Mouse (Mus musculus): ENCODE measurements around the gene Iqsec1. TPM values are rescaled to one million over a fixed set of nuclear protein-coding genes. Genes with fewer than 3 reads are reported as not detected.

Gene Iqsec1
- polyA plus RNA-seq, 1 experiment from 2014 or later = 28.6 TPM

GRCm38 (mm10) chr6:90712063-90712462 is 276.4 kb downstream of the Iqsec1 start:
- ATAC-seq (ENCODE audit: insufficient number of reproducible peaks, insufficient read depth, low FRiP score, low read depth) = no peak
- Histone ChIP-seq H3K4me2 (ENCODE audit: low read length) (no peak overlapping the region), H3K4me3 (ENCODE audit: control insufficient read depth in 1 of 2, insufficient read depth in 1 of 2, low read depth in 1 of 2, low read length in 2 of 2) (no peak overlapping the region), H3K27me3 (ENCODE audit: control insufficient read depth, insufficient read depth, low read length) (no peaks in the 10 kb centered on the region), H3K36me3 (ENCODE audit: control insufficient read depth, insufficient read depth, low read length) (peaks cover 7% of the 10 kb centered on the region; the same call in 1 of the 2 replicates), H3K27ac (replicated peaks in 1 of 2; ENCODE audit: control insufficient read depth in 1 of 2, insufficient read depth in 1 of 2, low read depth in 2 of 2, low read length in 2 of 2) (0 out of 4 replicates have a peak overlapping the region, but pooled peaks of 1 of the 2 experiments have one; percentile 33), H3K9ac (ENCODE audit: low read length) (0 out of 2 replicates have a peak overlapping the region, but pooled peaks have one; percentile 0), H3K9me3 (ENCODE audit: control insufficient read depth, low read length) (no peaks in the 10 kb centered on the region), H3K4me1 (ENCODE audit: control insufficient read depth in 2 of 2, insufficient read depth in 2 of 2, low read length in 2 of 2) (peaks cover 67 to 95% of the 10 kb centered on the region in 2 experiments)
- 66% methylated on average over 3 of the region's 3 CpGs for WGBS

- H3K36me3 ChIP-seq (ENCODE audit: control insufficient read depth, insufficient read depth, low read length) = peaks cover 7% of the 10 kb centered on the region; the same call in 1 of the 2 replicates
- no peak overlapping the region for H3K4me3 ChIP-seq (ENCODE audit: control insufficient read depth in 1 of 2, insufficient read depth in 1 of 2, low read depth in 1 of 2, low read length in 2 of 2)
- H3K9me3 ChIP-seq (ENCODE audit: control insufficient read depth, low read length) = no peaks in the 10 kb centered on the region
- H3K27me3 ChIP-seq (ENCODE audit: control insufficient read depth, insufficient read depth, low read length) = no peaks in the 10 kb centered on the region
- 71% methylated on average over 12 of the region's 12 CpGs for WGBS
- H3K27ac ChIP-seq (replicated peaks in 1 of 2; ENCODE audit: control insufficient read depth in 1 of 2, insufficient read depth in 1 of 2, low read depth in 2 of 2, low read length in 2 of 2) = 0 out of 4 replicates have a peak overlapping the region, but pooled peaks of 1 of the 2 experiments have one; percentile 33
- no peak overlapping the region for H3K4me2 ChIP-seq (ENCODE audit: low read length)
- 0 out of 2 replicates have a peak overlapping the region, but pooled peaks have one; percentile 0 for H3K9ac ChIP-seq (ENCODE audit: low read length)
- no peak for ATAC-seq (ENCODE audit: insufficient number of reproducible peaks, insufficient read depth, low FRiP score, low read depth)
- peaks cover 67 to 95% of the 10 kb centered on the region in 2 experiments for H3K4me1 ChIP-seq (ENCODE audit: control insufficient read depth in 2 of 2, insufficient read depth in 2 of 2, low read length in 2 of 2)
Measured at GRCm38 (mm10) chr6:90711476-90712035, 276.9 kb downstream of the Iqsec1 start.

GRCm38 (mm10) chr6:90710778-90711177 is 277.7 kb downstream of the Iqsec1 start:
- Histone ChIP-seq H3K4me2 (ENCODE audit: low read length) (no peak overlapping the region), H3K9me3 (ENCODE audit: control insufficient read depth, low read length) (no peaks in the 10 kb centered on the region), H3K27me3 (ENCODE audit: control insufficient read depth, insufficient read depth, low read length) (no peaks in the 10 kb centered on the region), H3K9ac (ENCODE audit: low read length) (no peak overlapping the region; the same call in 1 of the 2 replicates), H3K27ac (replicated peaks in 1 of 2; ENCODE audit: control insufficient read depth in 1 of 2, insufficient read depth in 1 of 2, low read depth in 2 of 2, low read length in 2 of 2) (peak overlapping the region in 1 of 2 experiments; percentile 79; a peak in 2 of 4 replicates), H3K4me3 (ENCODE audit: control insufficient read depth in 1 of 2, insufficient read depth in 1 of 2, low read depth in 1 of 2, low read length in 2 of 2) (no peak overlapping the region), H3K4me1 (ENCODE audit: control insufficient read depth in 2 of 2, insufficient read depth in 2 of 2, low read length in 2 of 2) (peaks cover 72 to 98% of the 10 kb centered on the region in 2 experiments), H3K36me3 (ENCODE audit: control insufficient read depth, insufficient read depth, low read length) (peaks cover 7% of the 10 kb centered on the region; the same call in 1 of the 2 replicates)
- no peak for ATAC-seq (ENCODE audit: insufficient number of reproducible peaks, insufficient read depth, low FRiP score, low read depth)
- 72% methylated on average over 5 of the region's 5 CpGs for WGBS

- peak overlapping the region; percentile 14 for H3K4me2 ChIP-seq (ENCODE audit: low read length)
- WGBS = 34% methylated on average over 9 of the region's 9 CpGs
Measured at GRCm38 (mm10) chr6:90709929-90710777, 278.3 kb downstream of the Iqsec1 start.

GRCm38 (mm10) chr6:90708061-90708618 is 280.3 kb downstream of the Iqsec1 start:
- Histone ChIP-seq H3K9me3 (ENCODE audit: control insufficient read depth, low read length) (no peaks in the 10 kb centered on the region), H3K36me3 (ENCODE audit: control insufficient read depth, insufficient read depth, low read length) (no peaks in the 10 kb centered on the region), H3K4me3 (ENCODE audit: control insufficient read depth in 1 of 2, insufficient read depth in 1 of 2, low read depth in 1 of 2, low read length in 2 of 2) (no peak overlapping the region), H3K27me3 (ENCODE audit: control insufficient read depth, insufficient read depth, low read length) (no peaks in the 10 kb centered on the region), H3K4me1 (ENCODE audit: control insufficient read depth in 2 of 2, insufficient read depth in 2 of 2, low read length in 2 of 2) (peaks cover 83 to 100% of the 10 kb centered on the region in 2 experiments), H3K4me2 (ENCODE audit: low read length) (no peak overlapping the region), H3K27ac (replicated peaks in 1 of 2; ENCODE audit: control insufficient read depth in 1 of 2, insufficient read depth in 1 of 2, low read depth in 2 of 2, low read length in 2 of 2) (peak overlapping the region in 1 of 2 experiments; percentile 96; a peak in 2 of 4 replicates), H3K9ac (ENCODE audit: low read length) (no peak overlapping the region)
- ATAC-seq (ENCODE audit: insufficient number of reproducible peaks, insufficient read depth, low FRiP score, low read depth) = no peak

More at GRCm38 (mm10) chr6:90709929-90710777, 278.3 kb downstream of the Iqsec1 start:
- peak overlapping the region; percentile 26 for H3K9ac ChIP-seq (ENCODE audit: low read length)
- H3K4me3 ChIP-seq (ENCODE audit: control insufficient read depth in 1 of 2, insufficient read depth in 1 of 2, low read depth in 1 of 2, low read length in 2 of 2) = no peak overlapping the region
- peaks cover 7% of the 10 kb centered on the region; the same call in 1 of the 2 replicates for H3K36me3 ChIP-seq (ENCODE audit: control insufficient read depth, insufficient read depth, low read length)
- H3K4me1 ChIP-seq (ENCODE audit: control insufficient read depth in 2 of 2, insufficient read depth in 2 of 2, low read length in 2 of 2) = peaks cover 74 to 98% of the 10 kb centered on the region in 2 experiments
- H3K27ac ChIP-seq (replicated peaks in 1 of 2; ENCODE audit: control insufficient read depth in 1 of 2, insufficient read depth in 1 of 2, low read depth in 2 of 2, low read length in 2 of 2) = peak overlapping the region; percentile 14 to 79
- H3K9me3 ChIP-seq (ENCODE audit: control insufficient read depth, low read length) = no peaks in the 10 kb centered on the region
- ATAC-seq (ENCODE audit: insufficient number of reproducible peaks, insufficient read depth, low FRiP score, low read depth) = peak; percentile 22; the same call in 1 of the 2 replicates
- no peaks in the 10 kb centered on the region for H3K27me3 ChIP-seq (ENCODE audit: control insufficient read depth, insufficient read depth, low read length)

- Histone ChIP-seq H3K9me3 (ENCODE audit: control insufficient read depth, low read length) (no peaks in the 10 kb centered on the region), H3K27me3 (ENCODE audit: control insufficient read depth, insufficient read depth, low read length) (no peaks in the 10 kb centered on the region), H3K9ac (ENCODE audit: low read length) (peak overlapping the region; percentile 44; the same call in 1 of the 2 replicates), H3K4me1 (ENCODE audit: control insufficient read depth in 2 of 2, insufficient read depth in 2 of 2, low read length in 2 of 2) (peaks cover 84 to 100% of the 10 kb centered on the region in 2 experiments), H3K4me2 (ENCODE audit: low read length) (no peak overlapping the region), H3K4me3 (ENCODE audit: control insufficient read depth in 1 of 2, insufficient read depth in 1 of 2, low read depth in 1 of 2, low read length in 2 of 2) (no peak overlapping the region), H3K36me3 (ENCODE audit: control insufficient read depth, insufficient read depth, low read length) (no peaks in the 10 kb centered on the region), H3K27ac (replicated peaks in 1 of 2; ENCODE audit: control insufficient read depth in 1 of 2, insufficient read depth in 1 of 2, low read depth in 2 of 2, low read length in 2 of 2) (peak overlapping the region; percentile 54 to 96)
- ATAC-seq (ENCODE audit: insufficient number of reproducible peaks, insufficient read depth, low FRiP score, low read depth) = no peak
- WGBS = 48% methylated on average over 4 of the region's 4 CpGs
Measured at GRCm38 (mm10) chr6:90707143-90707542, 281.3 kb downstream of the Iqsec1 start.

- no peaks in the 10 kb centered on the region for H3K36me3 ChIP-seq (ENCODE audit: control insufficient read depth, insufficient read depth, low read length)
- peaks cover 86 to 100% of the 10 kb centered on the region in 2 experiments for H3K4me1 ChIP-seq (ENCODE audit: control insufficient read depth in 2 of 2, insufficient read depth in 2 of 2, low read length in 2 of 2)
- ATAC-seq (ENCODE audit: insufficient number of reproducible peaks, insufficient read depth, low FRiP score, low read depth) = peak; percentile 58
- H3K9me3 ChIP-seq (ENCODE audit: control insufficient read depth, low read length) = no peaks in the 10 kb centered on the region
- WGBS = 58% methylated on average over 10 of the region's 10 CpGs
- H3K9ac ChIP-seq (ENCODE audit: low read length) = peak overlapping the region; percentile 44; the same call in 1 of the 2 replicates
- H3K4me2 ChIP-seq (ENCODE audit: low read length) = no peak overlapping the region
- H3K27me3 ChIP-seq (ENCODE audit: control insufficient read depth, insufficient read depth, low read length) = no peaks in the 10 kb centered on the region
- no peak overlapping the region for H3K4me3 ChIP-seq (ENCODE audit: control insufficient read depth in 1 of 2, insufficient read depth in 1 of 2, low read depth in 1 of 2, low read length in 2 of 2)
- peak overlapping the region; percentile 54 to 96 for H3K27ac ChIP-seq (replicated peaks in 1 of 2; ENCODE audit: control insufficient read depth in 1 of 2, insufficient read depth in 1 of 2, low read depth in 2 of 2, low read length in 2 of 2)
Measured at GRCm38 (mm10) chr6:90706490-90706889, 282.0 kb downstream of the Iqsec1 start.
